Mouse (Mus musculus) kidney, postnatal 10 days (tissue): ENCODE results near the gene Bbs7.
"Not testable (repeated sequence)": the region's sequence is repeated elsewhere in the genome, so short reads cannot be mapped to it uniquely, and the experiment has no call there.

Source experiments
- DNase-seq: peaks from one replicate; pipeline ENCODE4 v3.0.0; 2021; ENCODE audit warnings: mixed read lengths

Gene Bbs7

DNA sequence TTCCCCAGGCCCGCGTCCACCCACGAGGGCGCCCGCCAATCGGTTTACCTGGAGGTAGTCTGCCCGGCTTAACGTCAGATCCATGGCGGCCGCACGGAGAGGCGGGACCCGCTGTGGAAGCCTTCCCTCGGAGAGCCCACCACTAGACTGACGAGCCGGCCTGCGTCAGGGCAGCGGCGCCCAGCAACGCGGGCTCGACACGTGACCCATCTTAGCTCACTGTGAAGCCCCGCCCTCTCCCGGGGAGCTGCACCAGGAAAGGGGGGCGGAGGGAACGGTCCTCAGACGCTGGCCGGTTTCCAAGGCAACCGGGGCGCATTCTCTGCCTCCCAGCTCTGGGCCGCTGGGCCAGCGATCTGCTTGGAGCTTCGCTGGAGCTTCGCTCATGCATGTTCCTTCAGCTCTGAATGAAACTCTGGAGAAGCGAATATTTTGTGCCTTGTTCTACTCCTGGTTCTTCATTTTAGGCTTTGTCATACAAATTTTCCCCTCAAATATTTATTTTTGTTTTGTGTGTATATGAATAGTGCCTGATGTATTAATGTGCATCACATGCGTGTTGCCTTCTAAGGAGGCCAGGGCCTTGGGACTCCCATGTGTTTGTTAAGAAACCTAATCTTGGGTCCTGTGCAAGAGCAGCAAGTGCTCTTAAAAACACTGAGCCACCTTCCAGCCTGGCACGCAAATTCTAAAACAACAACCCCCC is at the start of gene Bbs7:
TSS of gene Bbs7 (minus strand) at position 276 of the 706 bp plus-strand sequence.
- peak; percentile 98 for DNase-seq

DNA sequence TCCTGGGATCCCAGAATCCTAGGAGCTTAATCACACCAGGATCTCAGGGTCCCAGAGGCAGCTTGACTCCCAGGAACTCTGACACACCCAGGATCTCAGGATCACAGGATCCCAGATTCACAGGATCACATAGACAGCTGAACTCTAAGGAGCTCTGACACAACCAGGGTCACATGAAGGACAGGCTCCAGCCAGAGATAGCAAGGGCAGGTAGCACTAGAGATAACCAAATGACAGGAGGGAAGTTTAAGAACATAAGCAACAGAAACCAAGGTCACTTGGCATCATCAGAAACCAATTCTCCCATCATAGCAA is 31.9 kb upstream of the Bbs7 start:
- not testable (repeated sequence) for DNase-seq

DNA sequence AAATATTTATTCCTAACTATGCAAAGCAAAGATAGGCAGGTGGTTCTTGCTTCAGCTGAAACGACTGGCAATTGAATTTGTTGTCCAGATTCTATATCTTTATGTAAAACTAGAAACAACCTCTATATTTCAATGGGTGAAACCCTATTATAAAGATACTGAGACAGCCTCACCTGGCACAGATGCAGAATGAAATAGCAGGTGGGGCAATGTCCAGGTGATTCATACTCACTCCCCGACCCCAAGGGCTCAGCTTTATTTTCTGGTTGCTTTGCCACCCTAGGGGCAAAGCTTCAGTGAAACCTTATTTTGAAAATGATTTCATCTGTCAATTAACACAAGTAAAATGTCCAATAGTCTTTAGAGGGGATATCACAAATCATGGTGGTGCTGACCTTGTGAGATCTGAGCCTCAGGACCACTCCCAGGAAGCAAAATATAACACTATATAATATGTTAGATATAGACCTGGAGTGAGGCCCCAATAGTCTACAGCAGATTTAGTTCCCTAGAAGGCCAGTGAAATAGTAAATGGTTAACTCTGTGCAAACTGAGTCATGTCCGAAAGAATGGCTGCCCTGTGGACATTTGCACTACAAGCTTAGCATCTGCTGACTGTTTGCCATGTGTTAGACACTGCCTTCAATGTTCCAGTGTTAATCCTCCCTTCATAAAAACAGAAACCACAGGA is 31.4 kb upstream of the Bbs7 start:
- no peak for DNase-seq

DNA sequence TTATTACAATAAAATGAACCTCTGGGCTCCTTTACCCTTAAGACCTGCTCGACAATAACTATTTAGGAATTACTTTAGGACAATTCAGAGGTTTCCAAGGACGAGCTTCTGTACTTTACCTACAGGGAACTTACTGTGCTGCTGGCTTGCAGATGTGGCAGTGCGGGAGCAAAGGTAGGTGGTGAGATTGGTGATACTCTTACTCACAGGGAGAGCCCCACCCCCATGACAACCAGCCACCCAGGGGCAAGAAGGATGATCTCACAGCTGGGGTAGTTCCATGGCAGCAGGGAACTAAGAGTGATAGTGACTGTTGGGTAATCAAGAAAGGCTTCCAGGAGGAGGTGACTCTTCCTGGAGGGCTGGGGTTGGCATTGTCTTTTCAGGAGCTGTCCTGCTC is 30.1 kb upstream of the Bbs7 start:
- DNase-seq = no peak

DNA sequence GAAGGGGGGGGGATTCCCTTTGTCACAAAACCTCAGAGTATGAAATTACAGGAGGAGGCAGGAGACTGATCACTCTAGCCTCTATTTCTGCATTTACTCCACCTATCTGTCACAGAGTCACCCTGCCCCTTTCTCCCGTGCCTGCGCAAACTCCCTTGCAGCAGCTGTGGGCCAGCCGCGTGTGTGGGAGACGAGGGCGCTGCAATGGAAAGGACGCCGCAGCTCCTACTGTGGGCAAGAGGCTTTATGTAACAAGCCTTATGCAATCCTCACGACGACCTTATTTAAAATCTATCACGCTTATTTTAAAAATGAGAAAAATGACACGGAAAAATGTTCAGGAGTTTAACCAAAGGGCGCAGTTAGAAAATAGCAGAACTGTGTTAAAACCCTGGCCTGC is 29.5 kb upstream of the Bbs7 start:
- peak; percentile 12 for DNase-seq

DNA sequence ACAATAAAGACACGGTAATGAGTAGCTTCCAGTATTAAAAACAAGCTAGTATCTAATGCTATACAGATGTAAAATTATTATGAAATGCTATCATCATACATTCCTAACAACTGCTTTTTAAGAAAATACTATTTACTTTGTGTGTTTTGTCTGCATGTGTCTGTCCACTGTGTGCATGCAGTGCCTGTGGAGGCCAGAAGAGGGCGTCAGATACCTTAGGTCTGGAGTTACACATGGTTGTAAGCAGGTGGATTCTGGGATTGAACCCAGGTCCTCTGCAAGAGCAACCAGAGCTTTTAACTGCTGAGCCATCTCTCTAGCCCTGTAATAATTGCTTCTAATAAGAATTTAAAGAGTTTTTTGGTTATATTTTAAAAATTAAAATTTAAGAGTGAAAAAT is 27.5 kb upstream of the Bbs7 start:
- peak; percentile 20 for DNase-seq

DNA sequence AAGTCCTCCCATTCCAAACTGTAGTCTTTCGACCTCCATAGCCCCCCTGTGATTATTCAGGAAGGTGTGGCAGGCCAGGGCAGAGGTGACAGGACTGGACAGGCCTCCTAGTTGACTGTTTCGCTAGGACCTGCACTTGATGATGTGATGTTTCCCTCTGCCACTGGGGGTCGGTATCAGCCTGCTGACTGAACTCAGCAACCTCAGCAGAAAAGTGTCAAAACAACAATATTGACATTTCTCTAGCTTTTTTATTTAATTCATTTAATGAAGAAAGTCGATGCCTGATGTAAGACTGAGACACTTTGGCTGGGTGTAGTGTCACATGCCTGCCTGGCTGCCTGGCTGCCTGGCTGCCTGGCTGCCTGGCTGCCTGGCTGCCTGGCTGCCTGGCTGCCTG is 22.2 kb upstream of the Bbs7 start:
- DNase-seq = peak; percentile 68

DNA sequence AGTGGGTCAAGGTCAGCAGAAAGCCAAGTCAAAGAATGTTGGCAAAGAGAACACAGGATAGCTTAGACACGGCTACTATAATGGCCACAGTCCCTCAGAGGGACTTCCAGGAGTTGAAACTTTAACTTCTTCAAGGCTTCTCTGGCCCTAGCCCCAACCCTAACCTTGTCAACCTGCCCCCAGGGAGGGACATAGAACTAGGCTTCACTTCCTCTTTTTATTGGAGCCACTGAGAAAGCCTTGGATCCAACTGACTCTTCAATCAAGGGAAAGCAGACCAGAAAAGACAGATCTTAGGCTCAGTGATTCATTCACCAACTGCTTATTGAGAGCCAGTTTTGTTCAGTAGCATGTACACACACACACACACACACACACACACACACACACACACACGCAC is 13.5 kb upstream of the Bbs7 start:
- no peak for DNase-seq

DNA sequence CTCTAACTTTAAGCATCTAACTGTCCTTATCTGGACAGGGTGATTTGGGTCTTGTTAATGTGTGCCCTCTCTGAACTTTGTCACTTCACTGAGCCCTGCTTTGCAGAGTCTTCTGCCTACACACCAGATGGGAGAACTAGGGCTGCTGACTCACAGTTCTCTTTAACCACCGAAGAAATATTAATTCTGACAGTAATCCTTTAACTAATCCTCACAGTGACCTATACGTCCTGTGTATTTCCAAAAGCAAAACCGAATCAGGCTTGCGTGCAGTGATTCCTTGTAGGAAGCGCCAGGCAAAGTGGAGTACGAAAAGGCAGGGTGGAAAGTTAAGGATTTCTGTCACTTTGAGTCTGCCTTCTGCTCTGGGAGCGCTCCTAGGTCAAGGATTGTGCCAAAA is 4.9 kb upstream of the Bbs7 start:
- peak; percentile 11 for DNase-seq

DNA sequence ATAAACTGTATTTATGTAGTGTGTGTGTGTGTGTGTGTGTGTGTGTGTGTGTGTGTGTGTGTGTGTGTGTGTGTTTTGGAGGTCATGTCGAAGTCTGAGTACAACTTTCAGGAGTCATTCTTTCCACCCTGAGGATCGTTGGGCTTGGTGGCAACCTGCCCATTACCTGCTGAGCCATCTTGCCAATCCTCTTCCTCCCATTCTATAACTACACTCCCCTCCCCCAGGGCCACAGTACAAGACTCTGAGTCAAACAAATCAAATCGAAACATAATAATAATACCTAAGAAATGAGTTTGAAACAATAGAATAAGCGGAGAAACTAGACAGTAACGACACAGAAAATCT is 605 bp upstream of the Bbs7 start:
- peak; percentile 30 for DNase-seq

DNA sequence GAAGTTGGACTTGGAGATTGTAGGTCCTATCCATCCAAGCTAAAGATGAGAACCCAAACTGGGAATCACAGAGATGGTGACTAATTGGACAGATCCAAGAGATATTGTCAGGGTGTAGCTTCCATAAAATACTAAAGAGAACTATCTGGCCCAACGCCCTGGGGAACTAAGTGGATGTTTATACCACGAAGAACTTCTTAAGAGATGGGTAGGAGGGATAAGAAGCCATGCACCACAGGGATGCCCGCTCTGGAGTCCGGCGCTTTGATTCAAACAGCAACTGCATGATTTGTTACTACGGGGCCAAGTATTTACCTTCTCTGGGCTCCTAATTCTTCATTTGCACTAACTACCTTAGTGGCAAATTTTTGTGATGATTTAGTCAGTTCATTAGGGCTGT is 590 bp downstream of the Bbs7 start:
- DNase-seq = peak; percentile 6

DNA sequence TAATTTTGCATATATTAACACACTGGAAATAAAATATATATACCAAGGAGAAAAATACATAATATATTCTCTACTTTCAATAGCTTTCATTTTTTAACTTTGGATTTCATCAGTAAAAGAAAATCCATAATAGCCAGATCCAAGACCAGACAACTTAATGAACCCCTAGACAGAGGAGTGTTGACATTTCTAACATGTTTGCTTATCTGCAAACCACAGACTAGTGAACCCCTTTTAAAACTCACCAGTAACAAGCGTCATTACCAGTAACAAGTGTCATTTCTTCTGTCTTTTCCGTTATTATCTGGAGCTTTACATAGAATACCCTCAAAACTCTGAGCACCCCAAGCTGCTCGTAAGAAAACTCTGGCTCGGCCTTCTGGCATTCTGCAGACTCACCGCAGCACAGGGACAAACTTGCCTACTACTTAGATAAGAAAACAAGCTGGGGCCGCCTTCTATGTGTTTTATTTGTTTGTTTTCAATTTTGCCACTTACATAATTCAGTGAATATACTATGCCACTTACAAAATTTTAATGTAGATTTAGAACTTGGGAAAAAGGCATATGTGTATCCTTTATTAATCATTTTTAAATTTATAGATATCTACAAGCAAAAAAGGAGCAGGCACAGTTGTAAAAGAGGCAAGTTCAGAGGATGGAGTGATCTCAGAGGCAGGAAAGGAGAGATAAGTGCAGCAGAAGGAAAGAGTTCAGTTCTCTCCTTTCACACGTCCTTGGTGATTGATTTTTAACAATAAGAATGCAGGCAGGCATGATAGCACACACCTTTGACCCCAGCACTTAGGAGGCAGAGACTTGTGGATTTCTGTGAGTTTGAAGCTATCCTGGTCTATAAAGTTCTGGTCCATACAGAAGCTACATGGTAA is 7.1 kb downstream of the Bbs7 start:
- DNase-seq = no peak

DNA sequence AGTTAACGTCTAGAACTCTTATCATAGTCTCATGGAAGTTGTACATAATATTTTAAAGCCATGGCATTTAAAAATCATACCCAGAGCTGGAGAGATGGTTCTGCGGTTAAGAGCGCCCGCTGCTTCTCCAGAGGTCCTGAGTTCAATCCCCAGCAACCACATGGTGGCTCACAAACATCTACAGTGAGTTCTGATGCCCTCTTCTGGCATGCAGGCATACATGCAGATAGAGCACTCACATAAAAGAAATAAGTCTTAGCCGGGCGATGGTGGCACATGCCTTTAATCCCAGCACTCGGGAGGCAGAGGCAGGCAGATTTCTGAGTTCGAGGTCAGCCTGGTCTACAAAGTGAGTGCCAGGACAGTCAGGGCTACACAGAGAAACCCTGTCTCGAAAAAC is 13.5 kb downstream of the Bbs7 start:
- DNase-seq = not testable (repeated sequence)

DNA sequence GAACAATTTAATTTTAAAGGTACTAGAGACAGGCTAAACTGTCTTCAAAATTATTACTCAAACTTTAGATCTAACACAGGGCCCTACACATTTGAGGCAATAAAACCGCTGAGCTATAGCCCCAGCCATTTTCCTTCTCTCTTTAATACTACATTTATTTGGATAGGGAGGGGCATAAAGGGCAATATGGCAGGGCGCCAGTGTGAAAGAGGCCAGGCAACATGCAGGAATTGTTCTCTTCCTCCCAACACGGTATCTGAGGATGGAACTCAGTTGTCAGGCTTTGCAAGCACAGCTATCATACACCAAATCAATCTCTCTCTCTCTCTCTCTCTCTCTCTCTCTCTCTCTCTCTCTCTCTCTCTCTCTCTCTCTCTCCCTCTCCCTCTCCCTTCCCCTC is 14.5 kb downstream of the Bbs7 start:
- DNase-seq = no peak

DNA sequence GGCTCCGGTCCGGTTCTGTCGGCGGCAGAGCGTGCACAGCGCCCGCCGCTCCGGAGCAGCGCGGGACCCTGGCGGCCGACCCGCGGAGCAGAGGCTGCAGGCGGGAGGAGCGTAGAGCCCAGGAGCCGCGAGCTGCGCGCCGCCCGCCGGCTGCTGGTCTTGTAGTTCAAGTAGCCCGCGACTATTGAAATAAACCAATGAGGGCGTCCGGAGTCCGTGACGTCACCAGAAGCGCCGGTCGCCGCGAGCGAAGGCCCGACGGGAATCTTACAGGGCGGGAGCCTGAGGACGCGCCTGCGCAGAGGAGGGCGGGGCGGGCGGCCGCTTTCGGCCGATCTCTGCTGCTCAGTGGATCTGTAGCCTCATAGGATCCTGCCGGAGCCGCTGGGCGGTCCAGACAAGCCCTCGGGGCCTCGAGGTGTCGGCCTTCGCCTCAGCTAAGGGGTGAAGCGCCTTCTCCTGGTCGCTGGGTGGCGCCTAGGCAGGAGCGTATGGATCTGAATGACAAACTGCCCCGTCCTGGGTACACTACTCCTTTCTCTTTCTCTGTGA is 41.4 kb downstream of the Bbs7 start, which contains the start of gene Ccna2:
TSS of gene Ccna2 (minus strand) at position 324 of the 552 bp plus-strand sequence.
- DNase-seq = peak; percentile 99

DNA sequence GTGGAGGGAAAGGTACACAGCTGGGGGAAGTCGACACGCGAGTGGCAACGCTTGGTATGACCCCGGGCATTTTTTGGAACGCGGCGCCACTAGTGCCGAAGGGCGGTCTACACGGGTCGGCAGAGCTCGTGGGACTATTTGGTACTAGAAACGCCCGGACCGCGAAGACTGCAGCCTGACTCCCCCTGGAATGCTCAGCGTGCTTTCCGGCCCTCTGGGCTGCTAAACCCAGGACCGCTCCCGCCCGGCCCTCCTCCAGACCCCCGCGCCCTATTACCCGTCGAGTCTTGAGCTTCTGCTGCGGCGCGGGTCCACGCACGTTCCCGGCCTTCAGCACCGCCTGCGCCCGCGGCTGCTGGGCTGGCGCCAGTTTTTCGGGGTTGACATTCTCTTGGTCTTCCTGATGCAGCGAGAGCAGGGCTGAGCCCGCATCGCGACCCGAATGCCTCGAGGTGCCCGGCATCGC is 41.9 kb downstream of the Bbs7 start:
- no peak for DNase-seq

DNA sequence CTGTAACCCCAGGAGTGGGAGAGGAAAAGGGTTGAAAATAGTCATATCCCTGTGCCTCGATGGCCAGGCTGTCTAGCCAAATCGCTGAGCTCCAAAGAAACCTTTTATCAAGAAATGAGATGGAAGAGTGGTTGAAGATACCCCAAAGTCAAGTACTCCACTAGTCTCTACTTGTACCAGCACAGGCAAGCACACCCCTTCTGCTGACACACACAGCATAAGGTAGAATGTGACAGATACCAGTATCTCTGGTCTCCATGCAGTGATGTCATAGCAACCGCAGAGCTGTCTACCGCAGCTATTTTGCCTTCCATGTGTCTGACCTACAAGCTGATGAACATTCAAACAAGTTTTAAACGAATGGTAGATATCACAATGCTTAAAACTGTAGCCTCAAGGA is 43.4 kb downstream of the Bbs7 start:
- no peak for DNase-seq

DNA sequence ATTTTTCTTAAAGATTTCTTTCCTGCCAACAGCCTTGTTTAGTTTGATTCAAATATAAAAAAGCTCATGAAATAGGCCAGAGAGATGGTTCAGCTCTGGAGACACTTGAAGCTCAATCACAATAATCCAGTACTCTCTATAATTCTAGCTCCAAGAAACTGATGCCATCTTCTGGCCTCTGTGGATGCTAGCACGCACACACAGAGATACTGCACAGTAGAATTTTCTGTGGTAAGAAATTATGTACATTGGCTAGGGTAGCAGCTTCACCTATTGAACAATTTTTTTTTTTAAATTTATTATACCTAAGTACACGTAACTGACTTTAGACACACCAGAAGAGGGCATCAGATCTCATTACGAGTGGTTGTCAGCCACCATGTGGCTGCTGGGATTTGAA is 49.6 kb downstream of the Bbs7 start:
- DNase-seq = no peak

DNA sequence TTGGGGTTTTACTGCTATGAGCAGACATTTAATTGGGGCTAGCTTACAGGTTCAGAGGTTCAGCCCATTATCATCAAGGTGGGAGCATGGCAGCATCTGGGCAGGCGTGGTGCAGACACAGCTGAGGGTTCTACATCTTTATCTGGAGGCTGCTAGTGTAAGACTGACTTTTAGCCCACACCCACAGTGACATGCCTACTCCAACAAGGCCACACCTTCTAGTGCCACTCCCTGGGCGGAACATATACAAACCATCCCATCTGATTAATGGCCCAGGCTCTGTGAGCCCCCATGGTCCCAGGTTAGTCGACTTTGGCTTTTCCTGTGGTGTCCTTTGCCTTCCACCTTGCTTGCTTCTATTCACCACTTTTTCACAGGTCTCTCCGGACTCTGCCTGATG is 53.7 kb downstream of the Bbs7 start:
- DNase-seq = no peak

DNA sequence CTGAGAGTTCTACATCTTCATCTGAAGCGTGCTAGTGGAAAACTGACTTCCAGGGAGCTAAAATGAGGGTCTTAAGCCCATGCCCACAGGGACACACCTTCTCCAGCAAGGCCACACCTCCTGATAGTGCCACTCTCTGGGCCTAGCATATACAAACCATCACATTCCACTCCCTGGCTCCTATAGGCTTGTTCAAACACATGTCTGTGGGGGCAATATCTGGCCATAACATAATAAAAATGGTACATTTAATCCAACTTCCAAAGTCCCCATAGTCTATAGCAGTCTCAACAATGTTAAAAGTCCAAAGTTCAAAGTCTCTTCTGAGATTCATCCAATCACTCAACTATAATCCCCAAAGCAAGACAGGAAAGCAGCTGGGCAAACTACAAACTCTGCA is 55.7 kb downstream of the Bbs7 start:
- DNase-seq = no peak

DNA sequence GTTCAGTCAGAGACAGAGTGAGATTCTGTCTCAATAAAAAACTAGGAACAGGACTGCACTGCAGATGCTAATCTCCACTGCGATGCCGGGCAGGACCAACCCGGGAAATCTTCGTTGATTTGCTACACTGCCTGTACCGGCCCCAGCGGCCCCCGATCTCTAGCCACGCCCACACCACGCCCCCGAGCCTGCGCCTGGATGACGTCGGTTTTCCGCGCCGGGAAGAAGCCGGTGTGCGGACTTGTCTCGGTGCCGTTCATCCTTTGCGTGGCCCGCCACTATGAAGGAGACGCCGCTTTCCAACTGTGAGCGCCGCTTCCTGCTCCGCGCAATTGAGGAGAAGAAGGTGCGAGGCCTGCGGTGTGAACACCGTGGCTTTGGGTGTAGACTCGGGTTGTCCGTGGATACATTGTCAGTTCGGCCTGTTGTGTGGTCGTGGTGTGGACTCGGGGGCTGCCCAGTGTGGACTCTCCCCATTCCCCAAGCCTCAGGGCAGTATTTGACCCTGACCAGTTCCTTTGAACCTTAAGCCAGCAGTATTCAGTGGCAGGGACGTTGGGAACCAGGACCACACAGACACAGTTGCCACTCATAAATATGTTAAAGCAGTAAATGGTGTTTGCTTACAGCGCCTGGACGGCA is 60.8 kb downstream of the Bbs7 start, which contains the start of gene Exosc9:
TSS of gene Exosc9 (plus strand) at position 201 of the 642 bp plus-strand sequence.
- peak; percentile 96 for DNase-seq

DNA sequence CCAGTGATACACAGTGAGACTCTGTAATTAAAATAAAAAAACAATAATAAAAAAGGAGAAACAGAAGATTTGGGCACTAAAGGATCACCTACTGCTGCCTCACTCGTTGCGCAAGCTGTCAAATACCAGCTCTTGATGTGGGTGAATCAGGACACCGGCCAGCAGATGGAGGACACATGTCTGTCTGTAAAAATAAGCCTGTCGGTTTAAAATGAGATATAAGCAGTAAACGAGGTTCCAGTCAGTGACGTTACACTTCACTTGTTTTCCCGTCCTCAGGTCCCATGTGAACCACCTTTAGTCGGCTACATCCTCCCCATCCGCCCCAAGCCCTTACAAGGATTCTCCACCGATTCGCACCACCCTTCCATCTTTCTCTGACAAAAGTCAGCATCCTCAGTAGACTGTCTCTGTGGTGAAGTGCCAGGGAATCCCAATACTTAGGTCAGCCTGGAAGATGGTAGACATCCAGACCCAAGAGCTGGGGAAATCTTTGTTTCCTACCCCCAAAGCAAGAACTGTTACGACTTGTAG is 61.4 kb downstream of the Bbs7 start:
- DNase-seq = peak; percentile 17

DNA sequence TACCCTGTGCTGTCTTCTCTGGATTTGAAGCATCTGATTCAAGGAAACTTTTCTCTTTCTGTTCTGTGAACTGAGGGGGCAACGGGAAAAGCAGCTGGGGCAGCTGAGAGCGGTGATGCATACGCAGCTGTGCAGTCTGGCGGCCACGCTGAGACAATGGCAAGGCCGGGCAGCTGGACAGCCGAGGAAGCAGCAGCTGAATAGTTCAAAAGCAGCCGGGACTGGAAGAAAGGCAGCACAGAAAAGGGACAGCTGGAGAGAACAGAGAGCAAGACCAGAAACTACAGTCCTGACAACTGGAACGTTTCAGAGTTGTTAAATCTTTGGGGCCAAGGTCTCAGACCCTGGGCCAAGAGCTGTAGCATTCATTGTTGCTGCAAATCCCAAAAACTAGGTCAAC is 61.9 kb downstream of the Bbs7 start:
- peak; percentile 60 for DNase-seq
